Mouse (Mus musculus) neural tube, embryonic 13.5 days (tissue): ENCODE data around the gene Cisd3. TPM values are rescaled to one million over a fixed set of nuclear protein-coding genes. Genes with fewer than 3 reads are reported as not detected.
A peak's percentile ranks its signal among the peaks of the same experiment; 100 is the strongest.

ENCODE experiments used
- ATAC-seq: fragments of 200-750 bp; cut with Nextera tagmentation; 2 replicates; pipeline ENCODE4 v1.8.0; 2017; ENCODE audit warnings: low read depth, mild to moderate bottlenecking, moderate TSS enrichment, moderate library complexity
- H3K27ac ChIP-seq: fragments of 300-500 bp; sonication (generic); replicated peaks from 2 replicates; pipeline ENCODE4 v1.5.1; 2015; ENCODE audit warnings: moderate library complexity, mild to moderate bottlenecking, inconsistent platforms
- H3K27me3 ChIP-seq: fragments of 300-500 bp; sonication (generic); 2 replicates; pipeline ENCODE4 v1.6.1; 2015; ENCODE audit warnings: mild to moderate bottlenecking, inconsistent platforms
- H3K36me3 ChIP-seq: fragments of 300-500 bp; sonication (generic); 2 replicates; pipeline ENCODE4 v1.6.1; 2015; ENCODE audit warnings: mild to moderate bottlenecking, inconsistent platforms
- H3K4me1 ChIP-seq: fragments of 300-500 bp; sonication (generic); replicated peaks from 2 replicates; pipeline ENCODE4 v1.6.1; 2015; ENCODE audit warnings: inconsistent platforms
- H3K4me2 ChIP-seq: fragments of 300-500 bp; sonication (generic); 2 replicates; pipeline ENCODE4 v1.6.1; 2015; ENCODE audit warnings: inconsistent platforms, mild to moderate bottlenecking, moderate library complexity
- H3K4me3 ChIP-seq: fragments of 300-500 bp; sonication (generic); 2 replicates; pipeline ENCODE4 v1.5.1; 2015; ENCODE audit warnings: mild to moderate bottlenecking, inconsistent platforms
- H3K9ac ChIP-seq: fragments of 300-500 bp; sonication (generic); 2 replicates; pipeline ENCODE4 v1.6.1; 2015; ENCODE audit warnings: moderate library complexity, mild to moderate bottlenecking, inconsistent platforms
- H3K9me3 ChIP-seq: fragments of 300-500 bp; sonication (generic); 2 replicates; pipeline ENCODE4 v1.6.1; 2016; ENCODE audit warnings: inconsistent platforms
- WGBS: fragments of 180-500 bp; shearing (Covaris S2); methylation state at CpG from one replicate; pipeline ENCODE4 v1.1.7; 2015; 5-methylcytosine and 5-hydroxymethylcytosine counted together
- polyA plus RNA-seq: library from polyadenylated mRNA; unstranded; fragments of >200 nt; fragmentation: Nextera tagmentation; extraction: Ambion mirVana; gene quantifications from 2 replicates; pipeline ENCODE4 v1.2.1, GENCODE M21; 2015

Gene Cisd3
- polyA plus RNA-seq, 1 experiment from 2014 or later: 40.5 TPM

GRCm38 (mm10) chr11:97664771-97665240 lies 20.8 kb upstream of the Cisd3 start:
- Histone ChIP-seq H3K36me3 (peaks cover 46% of the 10 kb centered on the region), H3K27ac (no peak overlapping the region), H3K27me3 (peaks cover 21% of the 10 kb centered on the region), H3K4me1 (peaks cover 61% of the 10 kb centered on the region), H3K4me3 (peak overlapping the region; percentile 92), H3K9ac (peak overlapping the region; percentile 93), H3K4me2 (peak overlapping the region; percentile 83), H3K9me3 (no peaks in the 10 kb centered on the region)
- ATAC-seq: no peak
- 36% methylated on average over 6 of the region's 6 CpGs for WGBS

- Histone ChIP-seq H3K4me2 (peak overlapping the region; percentile 83), H3K36me3 (peaks cover 53% of the 10 kb centered on the region), H3K4me3 (peak overlapping the region; percentile 92; the same call in 1 of the 2 replicates), H3K9me3 (no peaks in the 10 kb centered on the region), H3K27ac (no peak overlapping the region), H3K27me3 (peaks cover 21% of the 10 kb centered on the region), H3K4me1 (peaks cover 64% of the 10 kb centered on the region), H3K9ac (no peak overlapping the region)
- no peak for ATAC-seq
- WGBS: 88% methylated on average over 13 of the region's 13 CpGs
Observed at GRCm38 (mm10) chr11:97665431-97665830, 20.2 kb upstream of the Cisd3 start.

- no peaks in the 10 kb centered on the region for H3K9me3 ChIP-seq
- peaks cover 60% of the 10 kb centered on the region for H3K36me3 ChIP-seq
- ATAC-seq: no peak
- peaks cover 56% of the 10 kb centered on the region for H3K4me1 ChIP-seq
- no peak overlapping the region for H3K27ac ChIP-seq
- H3K4me3 ChIP-seq: no peak overlapping the region
- peaks cover 14% of the 10 kb centered on the region for H3K27me3 ChIP-seq
- WGBS: 90% methylated on average over 7 of the region's 7 CpGs
- no peak overlapping the region for H3K4me2 ChIP-seq
- no peak overlapping the region for H3K9ac ChIP-seq
Observed at GRCm38 (mm10) chr11:97666221-97666620, 19.4 kb upstream of the Cisd3 start.

GRCm38 (mm10) chr11:97666794-97667193 lies 18.8 kb upstream of the Cisd3 start:
- Histone ChIP-seq H3K9ac (no peak overlapping the region), H3K27me3 (peaks cover 8% of the 10 kb centered on the region), H3K4me3 (no peak overlapping the region), H3K27ac (no peak overlapping the region), H3K9me3 (no peaks in the 10 kb centered on the region), H3K4me2 (no peak overlapping the region), H3K4me1 (peaks cover 50% of the 10 kb centered on the region), H3K36me3 (peaks cover 66% of the 10 kb centered on the region)
- ATAC-seq: no peak
- 91% methylated on average over 15 of the region's 15 CpGs for WGBS

GRCm38 (mm10) chr11:97668160-97668559 lies 17.5 kb upstream of the Cisd3 start:
- WGBS: 92% methylated on average over 7 of the region's 7 CpGs
- H3K4me1 ChIP-seq: peaks cover 40% of the 10 kb centered on the region
- H3K27ac ChIP-seq: no peak overlapping the region
- H3K4me2 ChIP-seq: no peak overlapping the region
- no peak overlapping the region for H3K4me3 ChIP-seq
- no peaks in the 10 kb centered on the region for H3K9me3 ChIP-seq
- ATAC-seq: no peak
- H3K27me3 ChIP-seq: no peaks in the 10 kb centered on the region
- no peak overlapping the region for H3K9ac ChIP-seq
- peaks cover 80% of the 10 kb centered on the region for H3K36me3 ChIP-seq

- no peak overlapping the region for H3K27ac ChIP-seq
- H3K27me3 ChIP-seq: no peaks in the 10 kb centered on the region
- H3K4me1 ChIP-seq: peaks cover 37% of the 10 kb centered on the region
- H3K9ac ChIP-seq: no peak overlapping the region
- no peak overlapping the region for H3K4me2 ChIP-seq
- no peak overlapping the region for H3K4me3 ChIP-seq
- 67% methylated on average over 15 of the region's 15 CpGs for WGBS
- H3K9me3 ChIP-seq: no peaks in the 10 kb centered on the region
- H3K36me3 ChIP-seq: peaks cover 91% of the 10 kb centered on the region
- ATAC-seq: no peak
Observed at GRCm38 (mm10) chr11:97669268-97669667, 16.4 kb upstream of the Cisd3 start.

GRCm38 (mm10) chr11:97669829-97670228 lies 15.8 kb upstream of the Cisd3 start:
- 52% methylated on average over 5 of the region's 6 CpGs for WGBS
- H3K36me3 ChIP-seq: peaks cover 97% of the 10 kb centered on the region

GRCm38 (mm10) chr11:97670234-97671176 lies 15.1 kb upstream of the Cisd3 start:
- no peak overlapping the region for H3K4me3 ChIP-seq
- no peaks in the 10 kb centered on the region for H3K27me3 ChIP-seq
- 81% methylated on average over 13 of the region's 13 CpGs for WGBS
- no peak overlapping the region for H3K27ac ChIP-seq
- H3K9ac ChIP-seq: no peak overlapping the region
- ATAC-seq: no peak
- H3K9me3 ChIP-seq: no peaks in the 10 kb centered on the region
- H3K4me1 ChIP-seq: peaks cover 25% of the 10 kb centered on the region
- no peak overlapping the region for H3K4me2 ChIP-seq
- H3K36me3 ChIP-seq: peaks cover 100% of the 10 kb centered on the region

More at GRCm38 (mm10) chr11:97669829-97670228, 15.8 kb upstream of the Cisd3 start:
- peaks cover 31% of the 10 kb centered on the region for H3K4me1 ChIP-seq
- no peak overlapping the region for H3K4me3 ChIP-seq
- no peak overlapping the region for H3K27ac ChIP-seq
- ATAC-seq: no peak
- H3K27me3 ChIP-seq: no peaks in the 10 kb centered on the region
- no peak overlapping the region for H3K9ac ChIP-seq
- H3K4me2 ChIP-seq: no peak overlapping the region
- H3K9me3 ChIP-seq: no peaks in the 10 kb centered on the region

GRCm38 (mm10) chr11:97671177-97671527 lies 14.5 kb upstream of the Cisd3 start:
- Histone ChIP-seq H3K36me3 (peaks cover 100% of the 10 kb centered on the region), H3K9me3 (no peaks in the 10 kb centered on the region), H3K4me1 (peaks cover 22% of the 10 kb centered on the region; the same call in 1 of the 2 replicates), H3K9ac (no peak overlapping the region), H3K4me2 (no peak overlapping the region), H3K27me3 (no peaks in the 10 kb centered on the region), H3K4me3 (no peak overlapping the region), H3K27ac (no peak overlapping the region)
- no peak for ATAC-seq
- WGBS: 54% methylated on average over 2 of the region's 2 CpGs

GRCm38 (mm10) chr11:97673148-97673547 lies 12.5 kb upstream of the Cisd3 start:
- no peak overlapping the region for H3K27ac ChIP-seq

GRCm38 (mm10) chr11:97676050-97676754 lies 9.4 kb upstream of the Cisd3 start:
- Histone ChIP-seq H3K9me3 (no peaks in the 10 kb centered on the region), H3K4me3 (no peak overlapping the region), H3K36me3 (peaks cover 99% of the 10 kb centered on the region), H3K9ac (no peak overlapping the region), H3K27me3 (no peaks in the 10 kb centered on the region), H3K4me1 (peaks cover 27% of the 10 kb centered on the region), H3K27ac (no peak overlapping the region), H3K4me2 (no peak overlapping the region)
- WGBS: 82% methylated on average over 15 of the region's 15 CpGs
- ATAC-seq: no peak

More at GRCm38 (mm10) chr11:97673148-97673547, 12.5 kb upstream of the Cisd3 start:
- Histone ChIP-seq H3K9me3 (no peaks in the 10 kb centered on the region), H3K4me3 (no peak overlapping the region), H3K4me2 (no peak overlapping the region), H3K36me3 (peaks cover 100% of the 10 kb centered on the region), H3K27me3 (no peaks in the 10 kb centered on the region), H3K9ac (no peak overlapping the region), H3K4me1 (peaks cover 36% of the 10 kb centered on the region)
- ATAC-seq: no peak
- 78% methylated on average over 11 of the region's 11 CpGs for WGBS

GRCm38 (mm10) chr11:97677381-97677780 lies 8.2 kb upstream of the Cisd3 start:
- ATAC-seq: no peak
- Histone ChIP-seq H3K27me3 (no peaks in the 10 kb centered on the region), H3K4me2 (no peak overlapping the region), H3K9ac (no peak overlapping the region), H3K36me3 (peaks cover 99% of the 10 kb centered on the region), H3K27ac (no peak overlapping the region), H3K4me3 (no peak overlapping the region), H3K9me3 (no peaks in the 10 kb centered on the region), H3K4me1 (peaks cover 27% of the 10 kb centered on the region)
- WGBS: 28% methylated on average over 15 of the region's 15 CpGs
